34 mouse cellular contexts compared by ENCODE assay signal in genomic region chr1:78324044-78324443, GRCm38 (mm10). TPM values are rescaled to one million over a fixed set of nuclear protein-coding genes. Genes with fewer than 3 reads are reported as not detected.
"Had no signal": no experiment of that assay in that cellular context is flagged by ENCODE, and none has a peak within 500 bp of the region (broad histone marks: within the 10 kb centered on the region; RNA-seq: fewer than 3 reads in every experiment).

No protein-coding gene starts in this region.

- H3K36me3 ChIP-seq: limb, embryonic 10.5 days; limb, embryonic 12.5 days; limb, embryonic 13.5 days; limb, embryonic 15.5 days; liver, embryonic 12.5 days; liver, embryonic 13.5 days; liver, embryonic 15.5 days; lung, embryonic 15.5 days; midbrain, embryonic 10.5 days; midbrain, embryonic 12.5 days; midbrain, embryonic 13.5 days; midbrain, embryonic 15.5 days; neural tube, embryonic 12.5 days had no signal

- H3K9ac ChIP-seq: limb, embryonic 12.5 days; limb, embryonic 13.5 days; limb, embryonic 15.5 days; liver, embryonic 12.5 days; liver, embryonic 13.5 days; liver, embryonic 14.5 days; liver, embryonic 15.5 days; liver, postnatal 0 days; lung, embryonic 14.5 days; lung, embryonic 15.5 days; midbrain, embryonic 12.5 days; midbrain, embryonic 13.5 days; midbrain, embryonic 15.5 days; neural tube, embryonic 12.5 days had no signal

- H3K4me3 ChIP-seq: limb, embryonic 10.5 days; limb, embryonic 12.5 days; limb, embryonic 13.5 days; limb, embryonic 15.5 days; liver, embryonic 12.5 days; liver, embryonic 13.5 days; liver, embryonic 15.5 days; lung, embryonic 15.5 days; megakaryocyte, embryonic 14.5 days; midbrain, embryonic 10.5 days; midbrain, embryonic 12.5 days; midbrain, embryonic 13.5 days; midbrain, embryonic 15.5 days; myocyte; neural tube, embryonic 12.5 days had no signal

- H3K4me2 ChIP-seq: limb, embryonic 12.5 days; limb, embryonic 13.5 days; limb, embryonic 15.5 days; liver, embryonic 11.5 days; liver, embryonic 12.5 days; liver, embryonic 13.5 days; liver, embryonic 15.5 days; lung, embryonic 14.5 days; lung, embryonic 15.5 days; midbrain, embryonic 11.5 days; midbrain, embryonic 12.5 days; midbrain, embryonic 13.5 days; midbrain, embryonic 15.5 days; neural tube, embryonic 12.5 days had no signal

- H3K27me3 ChIP-seq: limb, embryonic 12.5 days; limb, embryonic 13.5 days; limb, embryonic 15.5 days; liver, embryonic 12.5 days; liver, embryonic 13.5 days; liver, embryonic 15.5 days; lung, embryonic 15.5 days; midbrain, embryonic 12.5 days; midbrain, embryonic 13.5 days; midbrain, embryonic 15.5 days; neural tube, embryonic 12.5 days had no signal

- H3K9me3 ChIP-seq: limb, embryonic 10.5 days; limb, embryonic 12.5 days; limb, embryonic 13.5 days; limb, embryonic 15.5 days; liver, embryonic 12.5 days; liver, embryonic 13.5 days; liver, embryonic 15.5 days; lung, embryonic 15.5 days; midbrain, embryonic 10.5 days; midbrain, embryonic 12.5 days; midbrain, embryonic 13.5 days; midbrain, embryonic 15.5 days; neural tube, embryonic 12.5 days had no signal

- ATAC-seq: liver, embryonic 12.5 days; liver, postnatal 0 days; lung, postnatal 0 days; midbrain, embryonic 13.5 days; midbrain, embryonic 15.5 days; midbrain, embryonic 16.5 days had no signal

- H3K27ac ChIP-seq: limb, embryonic 10.5 days; limb, embryonic 12.5 days; limb, embryonic 13.5 days; limb, embryonic 15.5 days; liver, embryonic 12.5 days; liver, embryonic 13.5 days; liver, embryonic 14.5 days; liver, embryonic 15.5 days; lung, embryonic 15.5 days; macrophage; midbrain, embryonic 10.5 days; midbrain, embryonic 12.5 days; midbrain, embryonic 13.5 days; midbrain, embryonic 15.5 days; neural tube, embryonic 12.5 days had no signal

- H3K4me1 ChIP-seq: limb, embryonic 10.5 days; limb, embryonic 12.5 days; limb, embryonic 13.5 days; limb, embryonic 15.5 days; liver, embryonic 12.5 days; liver, embryonic 15.5 days; lung, embryonic 15.5 days; megakaryocyte, embryonic 14.5 days; midbrain, embryonic 10.5 days; midbrain, embryonic 12.5 days; midbrain, embryonic 13.5 days; midbrain, embryonic 15.5 days; neural tube, embryonic 12.5 days had no signal

- DNase-seq: left cerebral cortex, postnatal 4 days; liver; liver, embryonic 13.5 days; liver, postnatal 0 days; lung, adult 2 months; lung, embryonic 14.5 days; lung, postnatal 10 days; lung, postnatal 14 days; lung, postnatal 36 days; lung, postnatal 4 days; midbrain, embryonic 14.5 days had no signal

RNA-seq across cellular contexts. Expression of gene Sgpp2, which starts 13.9 kb away (rescaled TPM):
- total RNA-seq: megakaryocyte progenitor cell, adult 5-6 weeks; megakaryocyte, adult 5-6 weeks; megakaryocyte-erythroid progenitor cell, adult 5-6 weeks had no signal
- polyA plus RNA-seq: macrophage had no signal
